Mouse (Mus musculus): Measurements from ENCODE around the gene Exoc2. TPM values are rescaled to one million over a fixed set of nuclear protein-coding genes. Genes with fewer than 3 reads are reported as not detected.

The Exoc2 gene
- 7.1 and 7.9 TPM in 2 replicates for polyA plus RNA-seq (2012; rRNA removed)

DNA sequence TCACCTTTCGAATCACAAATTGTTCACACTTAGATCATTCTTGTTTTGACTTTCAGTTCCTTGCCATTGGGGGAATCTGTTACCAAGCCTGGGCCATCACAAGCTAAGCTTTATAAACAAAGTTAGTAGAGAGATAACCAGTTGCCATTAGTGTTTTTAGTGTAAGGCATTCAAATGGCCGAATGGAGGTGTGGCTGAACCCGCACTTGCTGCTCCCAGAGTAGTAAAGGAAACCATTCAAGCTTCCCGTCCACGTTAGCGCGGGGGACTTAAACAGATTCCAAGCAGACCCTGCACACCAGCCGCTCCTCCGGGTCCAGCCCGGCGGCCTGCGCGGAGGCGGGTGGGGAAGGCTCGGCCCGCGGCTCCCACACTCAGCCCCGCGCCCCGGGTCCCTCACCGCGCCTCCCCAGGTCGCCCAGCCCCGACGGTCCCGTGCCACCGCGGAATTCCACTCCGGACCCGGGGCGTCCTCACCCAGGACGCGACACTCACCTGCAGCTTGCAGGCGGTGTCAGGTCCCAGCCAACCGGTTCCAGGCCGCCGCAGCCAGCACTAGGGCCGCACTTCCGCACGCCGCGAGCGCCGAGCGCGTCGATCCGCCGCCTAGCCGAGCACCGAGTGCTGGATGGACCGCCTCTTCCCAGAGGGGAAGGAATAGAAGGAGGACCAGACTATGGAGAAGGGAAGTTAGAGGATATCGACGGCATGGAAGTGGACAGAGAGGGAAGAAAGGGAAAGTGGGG lies at the start of gene Exoc2, which contains the start of gene Gm5447:
Gene Exoc2, minus strand, starts transcription at position 593 of the 746 bp plus-strand sequence.
Gene Gm5447, plus strand, starts transcription at position 704 of the 746 bp plus-strand sequence.

DNA sequence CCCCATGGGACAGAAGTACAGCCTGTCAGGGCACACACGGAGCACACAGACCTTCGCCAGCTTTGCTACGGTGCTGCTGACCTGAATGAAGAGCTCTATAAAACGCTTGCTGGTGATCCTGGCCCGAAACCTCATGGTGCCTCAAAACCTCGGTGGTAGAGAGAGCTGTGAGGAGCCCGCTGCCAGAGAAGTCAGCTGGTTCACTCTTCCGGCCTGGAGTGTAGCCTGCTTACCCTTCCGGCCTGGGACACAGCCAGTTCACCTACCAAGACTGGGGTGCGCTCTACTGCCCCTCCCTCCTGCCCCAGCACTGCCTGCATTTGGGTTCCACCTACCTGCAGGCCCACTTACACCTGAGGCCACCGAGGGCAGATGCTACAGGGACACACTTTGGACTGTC lies 26.4 kb downstream of the Exoc2 start, which contains the start of gene Hus1b:
Gene Hus1b, minus strand, starts transcription at position 220 of the 400 bp plus-strand sequence.

Other genes starting within 250 kb of the Exoc2 start
- gene Irf4, start 224.9 kb downstream of the Exoc2 start, polyA plus RNA-seq (2012; rRNA removed) = 0.09 and 0.13 TPM in 2 replicates
- 0.03 and 0.09 TPM in 2 replicates for gene Hus1b, start 26.3 kb downstream of the Exoc2 start, polyA plus RNA-seq (2012; rRNA removed)
- not detected in 2 replicates for gene Gm5447, start 111 bp upstream of the Exoc2 start, polyA plus RNA-seq (2012; rRNA removed)

All from liver, embryonic 14 days (tissue).